Mouse (Mus musculus): Measurements from ENCODE around the gene Adh1. TPM values are rescaled to one million over a fixed set of nuclear protein-coding genes. Genes with fewer than 3 reads are reported as not detected.

Adh1 gene
- not detected for polyA plus RNA-seq (2012; fragmentation: generic; extraction: Trizol)

DNA sequence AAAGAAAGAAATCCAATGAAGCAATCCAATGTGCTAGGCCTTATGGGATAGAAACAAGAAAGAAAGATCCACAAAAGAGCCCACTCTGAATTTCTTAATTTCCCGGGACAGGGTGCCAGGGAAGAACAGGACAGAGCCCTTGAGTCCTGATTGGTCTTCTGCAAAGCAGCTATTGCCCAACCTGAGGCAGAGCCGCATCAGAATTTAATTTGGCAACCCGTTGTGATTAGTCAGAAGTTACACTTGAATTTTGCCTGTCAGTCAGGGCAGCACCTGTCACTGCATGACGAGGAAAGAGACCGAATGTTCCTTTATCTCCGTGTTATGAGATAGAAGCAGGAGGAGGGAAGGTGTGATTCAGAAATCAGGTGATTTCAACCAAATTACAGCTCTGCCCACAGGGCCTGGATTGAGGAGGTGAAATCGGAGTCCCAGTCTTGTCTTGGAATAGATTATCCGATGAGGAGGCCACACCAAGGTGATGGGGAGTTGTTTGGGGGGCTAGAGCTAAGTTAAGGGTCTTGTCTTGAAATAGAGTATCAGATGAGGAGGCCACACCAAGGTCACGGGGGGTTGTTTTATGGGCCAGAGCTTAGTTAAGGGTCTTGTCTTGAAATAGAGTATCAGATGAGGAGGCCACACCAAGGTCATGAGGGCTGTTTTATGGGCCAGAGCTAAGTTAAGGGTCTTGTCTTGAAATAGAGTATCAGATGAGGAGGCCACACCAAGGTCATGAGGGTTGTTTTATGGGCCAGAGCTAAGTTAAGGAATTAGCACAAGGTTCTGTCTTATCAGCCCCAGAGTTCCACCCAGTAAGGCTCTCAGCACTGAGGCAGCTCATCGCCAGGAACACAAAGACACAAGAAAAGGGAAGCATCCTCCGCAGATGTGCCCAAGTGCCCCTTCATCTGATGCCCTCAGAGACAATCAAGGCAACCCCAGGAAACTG lies at the start of gene Adh1:
Adh1 (plus strand) TSS at position 271 of the 949 bp plus-strand sequence.
- Histone ChIP-seq H3K36me3 (ENCODE audit: control insufficient read depth, insufficient read depth) (no peaks in the 10 kb centered on the region), H3K4me2 (ENCODE audit: low read depth) (no peak within 1 kb of the TSS), H3ac (ENCODE audit: control insufficient read depth, insufficient read length) (no peak within 1 kb of the TSS), H3K27me3 (ENCODE audit: control insufficient read depth, insufficient read depth, insufficient read length) (no peaks in the 10 kb centered on the region), H3K4me3 (no peak within 1 kb of the TSS), H3K79me2 (ENCODE audit: control insufficient read depth, insufficient read depth) (no peaks in the 10 kb centered on the region)
- TF ChIP-seq SRF (IDR thresholded peaks at IDR 0.05; ENCODE audit: control insufficient read depth, insufficient read length, low read depth) = no peak
- no peak for TF ChIP-seq TCF3 (IDR thresholded peaks at IDR 0.05; ENCODE audit: insufficient read length, low read depth)
- TF ChIP-seq TCF12 (IDR thresholded peaks at IDR 0.05; ENCODE audit: insufficient read depth, poor library complexity, severe bottlenecking) = no peak
- no peak for TF ChIP-seq MAX (IDR thresholded peaks at IDR 0.05; ENCODE audit: low read depth)
- no peak for TF ChIP-seq MYOD1 (IDR thresholded peaks at IDR 0.05; ENCODE audit: control insufficient read depth in 1 of 3, insufficient read length in 2 of 3, low read depth in 2 of 3)
- TF ChIP-seq REST (IDR thresholded peaks at IDR 0.05; ENCODE audit: insufficient read depth, insufficient read length) = no peak

DNA sequence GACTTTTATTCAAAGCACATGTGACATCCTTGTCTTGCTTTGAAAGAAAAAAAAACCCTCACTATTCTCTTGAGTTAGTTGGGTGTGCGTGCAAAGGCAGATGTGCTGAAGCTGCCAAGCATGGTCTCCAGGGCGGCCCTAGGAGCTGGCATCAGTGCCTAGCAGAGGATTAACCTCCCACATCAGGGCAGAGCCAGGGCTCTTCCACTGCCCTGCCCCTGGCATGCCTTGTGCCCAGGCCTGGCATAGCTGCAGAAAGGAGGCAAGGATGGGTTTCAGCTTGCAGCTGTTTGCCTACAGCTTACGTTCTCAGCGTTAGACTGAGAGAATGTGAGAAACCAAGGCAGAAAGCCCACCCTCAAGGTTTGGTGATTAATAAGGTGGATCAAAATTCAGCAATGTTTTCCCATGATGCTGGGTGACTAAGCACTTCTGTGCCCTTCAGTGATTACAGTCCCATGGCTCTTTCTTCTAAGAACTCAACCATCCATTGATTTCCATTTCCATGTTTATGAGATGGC lies 48.3 kb upstream of the Adh1 start:
- Histone ChIP-seq H3K4me2 (ENCODE audit: low read depth) (no peak overlapping the region), H3K36me3 (ENCODE audit: control insufficient read depth, insufficient read depth) (no peaks in the 10 kb centered on the region), H3K79me2 (ENCODE audit: control insufficient read depth, insufficient read depth) (no peaks in the 10 kb centered on the region), H3K27me3 (ENCODE audit: control insufficient read depth, insufficient read depth, insufficient read length) (no peaks in the 10 kb centered on the region), H3K4me3 (no peak overlapping the region), H3ac (ENCODE audit: control insufficient read depth, insufficient read length) (no peak overlapping the region)
- TF ChIP-seq REST (IDR thresholded peaks at IDR 0.05; ENCODE audit: insufficient read depth, insufficient read length) = no peak
- peak in 1 of 3 experiments; percentile 8 for TF ChIP-seq MYOD1 (IDR thresholded peaks at IDR 0.05; ENCODE audit: control insufficient read depth in 1 of 3, insufficient read length in 2 of 3, low read depth in 2 of 3)

DNA sequence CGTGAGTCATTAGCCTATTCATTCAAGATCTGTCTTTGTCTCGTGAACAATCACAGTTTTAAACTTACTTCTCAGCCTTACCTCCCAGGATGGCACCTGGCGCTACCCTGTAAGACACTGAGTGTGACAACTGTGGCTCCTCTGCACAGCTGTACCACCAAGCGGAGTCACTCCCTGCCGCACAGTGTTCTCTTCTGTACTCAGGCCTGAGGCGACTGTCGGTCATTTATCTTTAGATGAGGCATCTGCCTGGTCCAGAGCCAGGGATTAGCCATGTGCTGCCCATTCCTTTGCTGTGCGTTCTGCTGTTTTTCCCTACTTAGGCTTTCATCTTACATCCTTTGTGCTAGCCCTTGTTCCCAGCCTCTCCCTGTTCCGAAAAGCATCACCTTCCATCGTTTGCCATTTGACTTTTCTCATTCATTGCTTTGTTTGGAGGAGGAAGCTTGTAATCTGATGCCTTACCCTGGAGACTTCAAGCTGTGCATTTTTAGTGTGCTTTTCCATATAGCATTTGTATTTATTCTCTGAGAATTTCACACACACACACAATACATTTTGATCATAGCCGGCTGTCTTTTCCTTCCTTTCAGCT lies 45.3 kb upstream of the Adh1 start:
- Histone ChIP-seq H3ac (ENCODE audit: control insufficient read depth, insufficient read length) (no peak overlapping the region), H3K36me3 (ENCODE audit: control insufficient read depth, insufficient read depth) (no peaks in the 10 kb centered on the region), H3K79me2 (ENCODE audit: control insufficient read depth, insufficient read depth) (peaks cover 18% of the 10 kb centered on the region), H3K27me3 (ENCODE audit: control insufficient read depth, insufficient read depth, insufficient read length) (no peaks in the 10 kb centered on the region), H3K4me2 (ENCODE audit: low read depth) (no peak overlapping the region), H3K4me3 (no peak overlapping the region)
- no peak for TF ChIP-seq E2F4 (IDR thresholded peaks at IDR 0.05; ENCODE audit: insufficient read depth)
- TF ChIP-seq MYOD1 (IDR thresholded peaks at IDR 0.05; ENCODE audit: control insufficient read depth in 1 of 3, insufficient read length in 2 of 3, low read depth in 2 of 3) = peak in 2 of 3 experiments; percentile 37 to 47
- peak in 1 of 3 experiments; percentile 49 for TF ChIP-seq MYOG (IDR thresholded peaks at IDR 0.05; ENCODE audit: control insufficient read depth in 1 of 3, insufficient read depth in 1 of 3, insufficient read length in 2 of 3, low read depth in 2 of 3)

DNA sequence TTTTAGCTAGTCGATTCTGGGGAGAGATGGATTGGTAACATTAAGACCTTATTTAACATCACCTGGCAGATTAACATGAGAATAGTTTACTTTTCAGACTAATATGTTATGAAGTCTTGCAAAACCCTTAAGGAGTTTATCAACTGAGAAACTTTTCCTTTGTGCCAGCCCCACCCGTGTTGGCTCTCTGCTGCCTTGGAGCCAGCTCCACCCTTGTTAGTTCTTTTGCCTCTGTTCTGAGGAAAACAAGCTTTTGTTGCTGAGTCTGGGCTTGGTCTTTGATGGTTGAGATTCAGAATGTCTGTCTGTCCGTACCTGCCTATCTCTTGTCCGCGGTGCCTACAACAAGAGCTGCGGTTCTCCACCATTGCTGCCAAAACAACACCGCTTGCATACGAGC lies 44.7 kb upstream of the Adh1 start:
- Histone ChIP-seq H3K79me2 (ENCODE audit: control insufficient read depth, insufficient read depth) (peaks cover 19% of the 10 kb centered on the region), H3K4me2 (ENCODE audit: low read depth) (no peak overlapping the region), H3K27me3 (ENCODE audit: control insufficient read depth, insufficient read depth, insufficient read length) (no peaks in the 10 kb centered on the region), H3K36me3 (ENCODE audit: control insufficient read depth, insufficient read depth) (no peaks in the 10 kb centered on the region), H3K4me3 (no peak overlapping the region), H3ac (ENCODE audit: control insufficient read depth, insufficient read length) (no peak overlapping the region)
- no peak for TF ChIP-seq TCF3 (IDR thresholded peaks at IDR 0.05; ENCODE audit: insufficient read length, low read depth)
- no peak for TF ChIP-seq MYOD1 (IDR thresholded peaks at IDR 0.05; ENCODE audit: control insufficient read depth in 1 of 3, insufficient read length in 2 of 3, low read depth in 2 of 3)
- no peak for TF ChIP-seq POLR2AphosphoS2 (IDR thresholded peaks at IDR 0.05; ENCODE audit: insufficient read length, low read depth)
- TF ChIP-seq SRF (IDR thresholded peaks at IDR 0.05; ENCODE audit: control insufficient read depth, insufficient read length, low read depth) = no peak
- no peak for TF ChIP-seq POLR2A (IDR thresholded peaks at IDR 0.05; ENCODE audit: insufficient read length, low read depth)
- TF ChIP-seq REST (IDR thresholded peaks at IDR 0.05; ENCODE audit: insufficient read depth, insufficient read length) = no peak
- no peak for TF ChIP-seq USF1 (IDR thresholded peaks at IDR 0.05; ENCODE audit: low read depth)
- TF ChIP-seq TCF12 (IDR thresholded peaks at IDR 0.05; ENCODE audit: insufficient read depth, poor library complexity, severe bottlenecking) = no peak
- TF ChIP-seq CEBPB (IDR thresholded peaks at IDR 0.05; ENCODE audit: insufficient read depth, poor library complexity, severe bottlenecking) = no peak
- no peak for TF ChIP-seq E2F4 (IDR thresholded peaks at IDR 0.05; ENCODE audit: insufficient read depth)
- no peak for TF ChIP-seq MAX (IDR thresholded peaks at IDR 0.05; ENCODE audit: low read depth)
- TF ChIP-seq MYOG (IDR thresholded peaks at IDR 0.05; ENCODE audit: control insufficient read depth in 1 of 3, insufficient read depth in 1 of 3, insufficient read length in 2 of 3, low read depth in 2 of 3) = no peak

DNA sequence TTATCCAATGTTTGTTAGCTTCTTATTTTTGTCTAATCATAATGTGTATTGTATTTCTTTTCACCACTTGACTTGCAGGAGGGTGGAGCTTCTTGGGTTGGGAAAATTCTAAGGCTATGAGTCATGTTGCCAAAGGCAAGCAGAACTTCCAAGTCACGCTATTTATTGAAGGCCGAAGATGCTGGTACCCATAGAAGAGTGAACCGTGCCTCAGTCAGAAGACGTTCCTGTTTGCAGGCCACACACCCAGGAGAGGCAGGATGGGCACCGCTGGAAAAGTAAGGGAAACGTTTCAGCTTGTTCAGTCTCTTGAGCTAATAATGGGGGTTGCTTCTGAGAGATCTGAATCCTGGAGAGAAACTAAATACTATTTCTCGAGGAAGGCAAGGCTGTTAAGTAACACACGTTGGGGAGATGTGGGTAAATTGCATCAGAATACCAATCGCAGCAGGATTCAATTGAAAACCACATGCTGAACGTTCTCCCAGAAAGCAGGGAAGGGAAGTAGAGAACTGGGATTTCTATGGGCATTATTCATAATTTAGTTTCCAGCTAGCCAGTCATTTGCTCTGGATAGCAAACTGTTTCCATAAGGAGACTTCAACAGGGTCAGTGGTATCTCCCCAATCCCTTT lies 43.0 kb upstream of the Adh1 start, which contains the start of gene Adh7:
Adh7 (plus strand) TSS at position 130 of the 634 bp plus-strand sequence.
- H3K4me3 ChIP-seq = peak within 1 kb of the TSS; percentile 27
- H3K27me3 ChIP-seq (ENCODE audit: control insufficient read depth, insufficient read depth, insufficient read length) = no peaks in the 10 kb centered on the region
- peaks cover 19% of the 10 kb centered on the region for H3K79me2 ChIP-seq (ENCODE audit: control insufficient read depth, insufficient read depth)
- TF ChIP-seq USF1 (IDR thresholded peaks at IDR 0.05; ENCODE audit: low read depth) = no peak
- TF ChIP-seq POLR2A (IDR thresholded peaks at IDR 0.05; ENCODE audit: insufficient read length, low read depth) = peak; percentile 61
- no peak for TF ChIP-seq MYOD1 (IDR thresholded peaks at IDR 0.05; ENCODE audit: control insufficient read depth in 1 of 3, insufficient read length in 2 of 3, low read depth in 2 of 3)
- TF ChIP-seq CEBPB (IDR thresholded peaks at IDR 0.05; ENCODE audit: insufficient read depth, poor library complexity, severe bottlenecking) = peak; percentile 67
- TF ChIP-seq MYOG (IDR thresholded peaks at IDR 0.05; ENCODE audit: control insufficient read depth in 1 of 3, insufficient read depth in 1 of 3, insufficient read length in 2 of 3, low read depth in 2 of 3) = no peak
- no peak for TF ChIP-seq TCF12 (IDR thresholded peaks at IDR 0.05; ENCODE audit: insufficient read depth, poor library complexity, severe bottlenecking)
- no peak for TF ChIP-seq E2F4 (IDR thresholded peaks at IDR 0.05; ENCODE audit: insufficient read depth)
- no peak for TF ChIP-seq MAX (IDR thresholded peaks at IDR 0.05; ENCODE audit: low read depth)
- TF ChIP-seq REST (IDR thresholded peaks at IDR 0.05; ENCODE audit: insufficient read depth, insufficient read length) = no peak
- TF ChIP-seq TCF3 (IDR thresholded peaks at IDR 0.05; ENCODE audit: insufficient read length, low read depth) = no peak
- TF ChIP-seq SRF (IDR thresholded peaks at IDR 0.05; ENCODE audit: control insufficient read depth, insufficient read length, low read depth) = no peak
- peak; percentile 70 for TF ChIP-seq POLR2AphosphoS2 (IDR thresholded peaks at IDR 0.05; ENCODE audit: insufficient read length, low read depth)
- H3ac ChIP-seq (ENCODE audit: control insufficient read depth, insufficient read length) = no peak within 1 kb of the TSS
- peaks cover 5% of the 10 kb centered on the region for H3K36me3 ChIP-seq (ENCODE audit: control insufficient read depth, insufficient read depth)
- H3K4me2 ChIP-seq (ENCODE audit: low read depth) = peak within 1 kb of the TSS; percentile 77

Measured in myocyte (in vitro differentiated cells).